Mouse (Mus musculus): ENCODE results near the gene Cc2d2b. TPM values are rescaled to one million over a fixed set of nuclear protein-coding genes. Genes with fewer than 3 reads are reported as not detected.

The Cc2d2b gene
- total RNA-seq, 1 experiment from 2014 or later = 0.27 TPM

DNA sequence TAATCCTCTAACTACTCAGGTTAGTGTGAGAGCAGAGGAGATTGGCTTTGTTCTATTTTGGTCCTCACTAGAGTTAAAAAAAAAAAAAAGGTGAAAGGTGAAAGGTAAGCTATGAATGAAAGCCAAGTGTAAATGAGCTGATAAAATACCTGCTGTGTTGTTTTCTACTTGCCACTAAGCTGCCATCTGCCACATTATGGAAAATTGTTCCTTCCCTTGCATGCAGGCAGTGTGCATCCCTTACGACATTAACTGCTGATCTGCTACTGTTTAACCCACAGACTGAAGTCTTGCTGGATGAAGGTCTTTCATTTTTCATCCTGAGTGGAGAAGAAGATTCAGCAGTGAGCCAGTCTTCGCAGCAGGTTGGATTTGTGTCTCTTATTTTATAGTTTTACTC lies 11.5 kb downstream of the Cc2d2b start:
- no peak for DNase-seq

DNA sequence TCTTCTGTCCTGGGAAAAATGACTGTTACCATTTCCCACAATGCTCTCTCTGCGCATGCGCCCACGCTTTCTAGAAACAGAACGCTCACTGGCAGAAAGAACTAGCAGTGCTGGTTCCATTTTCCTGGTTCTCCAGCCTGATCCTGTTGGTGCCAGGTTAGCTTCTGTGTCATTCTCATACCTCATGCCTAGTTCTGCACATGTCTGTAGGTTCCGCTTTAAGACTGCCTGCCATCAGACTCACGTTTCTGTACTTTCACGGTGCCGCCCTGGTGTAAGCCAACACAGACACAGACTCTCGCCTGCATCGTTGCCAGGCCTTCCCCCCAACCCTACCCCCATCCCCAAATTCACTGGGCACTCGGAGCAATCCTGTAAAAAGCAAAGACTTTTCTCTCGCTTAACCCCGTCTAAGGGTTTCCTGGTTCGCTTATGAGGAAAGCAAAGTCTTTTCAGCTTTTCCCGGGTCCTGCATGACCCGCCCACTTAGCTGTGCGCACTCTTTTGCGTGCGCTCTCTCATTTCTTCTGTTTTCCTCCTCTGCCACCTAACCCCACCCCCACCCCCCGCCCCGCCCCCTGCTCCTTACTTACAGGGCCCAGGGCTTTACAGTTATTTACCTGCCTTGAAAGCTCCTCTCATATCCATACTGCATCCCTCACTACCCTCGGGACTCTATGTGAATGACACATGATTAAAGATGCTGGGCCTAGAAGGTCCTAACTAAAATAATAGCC lies 13.6 kb downstream of the Cc2d2b start:
- peak; percentile 25 for DNase-seq

DNA sequence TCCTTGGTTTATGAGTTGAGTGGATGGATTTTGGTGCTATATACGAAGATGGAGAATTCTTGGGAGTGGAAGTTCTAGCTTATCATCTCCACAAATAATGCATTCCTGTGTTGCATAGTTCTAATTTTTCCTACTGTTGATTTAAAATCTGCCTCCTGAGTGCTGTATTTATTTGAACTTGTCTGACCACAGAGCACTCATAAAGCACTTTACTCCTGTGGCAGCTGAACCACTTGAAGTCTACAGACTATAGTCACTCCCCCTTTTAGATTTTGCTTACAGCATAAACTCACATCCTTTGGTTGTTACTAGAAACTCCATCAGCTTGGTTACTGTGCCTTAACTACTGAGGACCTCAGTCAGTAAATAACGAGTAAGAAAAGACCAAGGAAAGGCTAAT lies 18.6 kb downstream of the Cc2d2b start:
- no peak for DNase-seq

DNA sequence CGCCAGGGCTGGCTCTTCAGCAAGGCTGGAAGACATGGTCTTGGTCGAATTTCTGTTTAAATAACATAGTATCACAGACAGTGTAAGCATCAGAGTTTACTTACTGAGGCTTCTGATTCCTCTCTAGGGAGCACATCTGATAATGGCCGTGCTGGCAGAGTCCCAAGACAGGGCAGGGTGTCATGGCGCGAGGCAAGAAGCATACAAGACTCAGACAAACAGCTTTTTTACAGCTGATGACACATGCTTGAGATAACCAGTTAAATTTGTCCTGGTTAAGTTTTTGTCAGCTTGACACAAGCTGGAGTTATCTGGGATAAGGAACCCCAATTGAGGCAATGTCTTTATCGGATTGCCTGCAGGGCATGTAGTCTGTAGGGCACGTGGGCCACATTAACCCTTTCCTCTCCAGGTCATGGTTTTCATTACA lies 20.8 kb downstream of the Cc2d2b start:
- DNase-seq = no peak

DNA sequence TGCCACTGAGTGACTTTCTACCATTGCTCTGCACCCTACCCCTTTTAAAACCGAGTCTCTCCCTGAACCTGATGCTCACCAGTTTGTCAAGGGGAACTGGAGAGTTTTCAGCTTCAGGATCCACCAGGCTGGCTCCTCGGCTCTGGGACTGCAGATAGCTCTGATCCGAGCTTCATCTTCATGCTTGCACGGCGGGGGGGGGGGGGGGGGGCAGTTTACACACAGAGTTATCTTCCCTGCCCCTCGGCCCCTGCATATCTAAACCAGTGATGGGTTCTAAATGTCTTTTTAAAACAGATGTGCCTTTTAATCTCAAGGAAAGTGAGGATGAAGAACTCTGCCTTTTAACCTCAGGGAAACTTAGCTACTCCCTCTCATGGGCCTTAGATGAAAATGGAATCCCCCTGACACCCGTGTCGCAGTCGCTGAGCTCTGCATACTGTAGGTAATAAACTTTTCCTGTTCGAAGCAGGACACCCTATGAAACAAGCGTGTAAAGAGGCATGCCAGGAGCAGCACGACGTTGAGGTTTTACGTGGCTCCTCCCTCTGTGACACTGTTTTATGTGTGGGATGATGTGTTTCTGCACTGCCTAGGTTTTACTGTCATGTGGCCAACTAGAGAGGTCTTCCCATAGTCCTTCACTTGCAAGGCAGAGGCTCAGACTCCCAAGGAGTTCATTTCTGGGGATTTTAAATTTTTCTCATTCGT lies 39.6 kb downstream of the Cc2d2b start:
- DNase-seq = no peak

DNA sequence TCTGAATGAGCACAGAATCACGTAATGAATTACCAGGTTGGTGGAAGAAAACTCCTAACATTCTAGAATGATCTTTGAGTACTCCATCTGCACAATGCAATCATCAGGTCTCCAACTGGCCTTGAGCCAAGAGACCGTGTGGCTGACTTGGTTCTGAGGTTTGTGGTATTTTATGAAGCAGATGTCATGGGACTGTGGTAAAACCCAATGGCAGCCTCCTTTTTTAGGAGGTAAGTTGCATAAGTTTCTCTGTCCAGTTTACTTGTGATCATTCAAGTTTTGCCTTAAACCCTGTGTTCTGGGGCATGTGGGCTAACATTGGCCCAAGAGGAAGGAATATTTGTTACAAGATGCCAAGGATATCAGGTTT lies 40.1 kb downstream of the Cc2d2b start:
- DNase-seq = no peak

DNA sequence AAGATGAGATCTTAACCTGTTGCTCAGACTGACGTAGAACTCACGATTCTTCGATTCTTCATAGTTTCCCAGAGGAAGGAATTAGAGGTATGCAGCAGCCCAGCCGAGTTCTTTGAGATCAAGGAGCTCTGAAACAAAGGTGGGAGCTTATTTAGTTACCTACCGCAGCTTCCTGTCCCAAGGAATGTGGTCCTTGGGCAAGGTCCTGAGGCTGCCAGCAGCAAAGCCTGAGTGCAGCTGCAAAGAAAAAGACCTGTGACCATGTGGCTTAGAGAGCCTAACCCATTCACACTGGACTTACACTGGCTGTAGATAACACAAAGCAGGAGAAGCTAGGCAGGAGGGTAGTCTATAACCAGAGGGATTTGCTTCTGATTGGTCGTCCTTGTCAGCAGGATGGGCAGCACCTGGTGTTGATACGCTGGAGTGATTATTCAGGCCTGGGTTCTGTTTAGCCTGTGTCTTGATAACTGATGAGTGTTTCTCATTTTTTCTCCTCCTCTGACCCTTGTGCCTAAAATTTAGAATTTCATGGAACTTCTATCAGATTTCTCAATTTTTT lies 56.7 kb downstream of the Cc2d2b start:
- no peak for DNase-seq

DNA sequence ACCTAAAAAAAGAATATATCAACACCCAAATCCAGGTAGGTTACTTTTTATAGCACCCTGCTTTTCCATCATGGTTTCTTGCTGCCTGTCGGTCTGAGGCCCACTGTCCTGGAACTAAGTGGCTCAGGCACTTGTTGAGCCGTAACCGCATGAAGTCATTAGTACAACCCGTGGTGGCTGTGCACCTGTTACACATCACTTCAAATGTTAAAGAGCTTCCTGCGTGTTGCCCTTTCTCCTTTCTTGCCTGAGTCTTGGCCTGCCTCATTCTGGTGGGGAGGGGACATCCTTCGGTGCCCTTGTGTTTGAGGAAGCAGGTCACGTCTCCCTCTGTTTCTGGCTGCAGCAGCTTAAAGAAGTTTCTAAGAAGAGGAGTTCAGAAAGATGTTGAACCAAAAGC lies 61.3 kb downstream of the Cc2d2b start:
- DNase-seq = no peak

DNA sequence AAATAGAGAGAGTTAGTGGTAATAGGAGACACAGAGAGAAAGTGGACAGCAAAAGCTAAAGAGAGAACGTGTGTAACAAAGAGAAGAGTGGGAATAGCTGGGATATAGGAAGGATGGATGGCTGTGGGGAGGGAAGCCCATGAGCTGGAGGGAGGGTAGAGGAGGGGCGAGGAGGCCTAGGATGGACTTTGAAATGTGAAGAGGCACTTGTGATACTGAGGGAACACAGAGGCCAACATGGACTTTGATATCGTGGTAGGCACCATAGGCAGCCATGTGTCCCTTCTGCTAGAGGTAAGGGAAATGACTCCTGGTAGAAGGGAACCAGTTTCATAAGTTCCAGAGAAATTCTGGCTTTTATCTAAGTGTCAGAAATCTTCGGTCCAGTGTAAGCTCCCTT lies 63.3 kb downstream of the Cc2d2b start:
- DNase-seq = no peak

DNA sequence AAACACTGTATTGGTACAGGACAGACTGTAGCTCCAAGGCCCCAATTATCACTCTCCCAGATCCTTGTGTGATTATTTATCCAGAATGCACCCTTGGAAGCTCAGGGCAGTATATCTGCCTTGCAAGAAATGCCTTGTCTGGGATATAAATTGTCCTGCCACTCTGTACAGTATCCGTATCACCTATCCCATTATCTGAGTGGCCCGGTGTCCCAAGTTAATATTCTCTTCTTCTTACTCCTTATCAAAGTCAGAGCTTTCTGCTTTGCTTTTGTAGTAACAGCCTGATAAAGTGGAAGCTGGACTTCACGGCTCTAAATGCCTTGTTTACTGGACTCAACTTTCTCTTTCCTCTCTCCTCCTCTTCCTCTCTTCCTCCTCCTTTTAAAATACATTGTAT lies 64.2 kb downstream of the Cc2d2b start:
- no peak for DNase-seq

DNA sequence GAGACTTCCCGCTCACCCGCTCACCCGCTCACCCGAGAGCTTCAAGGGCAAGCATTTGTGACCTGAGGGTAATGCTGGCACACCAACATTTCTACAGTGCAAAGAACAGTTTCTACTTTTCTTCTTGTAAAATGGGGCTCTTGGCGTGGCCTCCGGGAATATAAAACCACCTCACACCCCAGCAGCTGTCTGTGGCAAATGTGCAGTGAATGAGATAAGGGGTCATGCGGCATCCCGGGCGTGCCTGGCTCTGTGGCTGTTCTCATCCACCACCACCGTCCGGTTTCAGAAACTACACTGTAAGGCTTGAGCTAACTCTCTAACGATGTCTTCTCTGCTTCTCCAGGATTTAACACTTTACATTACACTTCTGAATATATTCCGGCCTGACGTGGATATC lies 64.8 kb downstream of the Cc2d2b start:
- DNase-seq = no peak

DNA sequence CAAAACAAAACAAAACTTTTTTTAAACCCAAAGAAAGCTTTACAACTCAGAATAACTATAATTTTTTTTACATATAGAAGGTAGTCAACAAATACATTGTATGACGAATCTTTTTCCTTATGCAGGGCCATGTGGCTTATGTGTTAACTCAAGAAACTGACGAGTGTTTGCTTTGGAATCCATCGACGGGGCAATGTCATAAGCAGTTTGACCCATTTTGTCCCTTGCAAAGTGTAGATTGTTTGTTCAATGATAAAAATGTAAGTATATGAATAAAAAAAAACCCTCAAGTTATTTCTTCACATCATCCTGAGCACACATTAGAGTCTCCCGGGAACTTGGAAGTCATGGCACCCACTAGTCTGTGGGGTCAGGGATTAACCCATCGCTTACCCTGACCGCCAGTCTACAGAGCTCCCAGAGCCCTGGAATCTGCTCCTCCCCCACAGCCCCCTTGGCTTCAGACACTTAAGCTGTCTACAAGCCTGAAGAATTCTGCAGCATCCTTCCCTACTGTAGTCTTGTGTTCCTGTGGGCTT lies 67.2 kb downstream of the Cc2d2b start:
- DNase-seq = no peak

DNA sequence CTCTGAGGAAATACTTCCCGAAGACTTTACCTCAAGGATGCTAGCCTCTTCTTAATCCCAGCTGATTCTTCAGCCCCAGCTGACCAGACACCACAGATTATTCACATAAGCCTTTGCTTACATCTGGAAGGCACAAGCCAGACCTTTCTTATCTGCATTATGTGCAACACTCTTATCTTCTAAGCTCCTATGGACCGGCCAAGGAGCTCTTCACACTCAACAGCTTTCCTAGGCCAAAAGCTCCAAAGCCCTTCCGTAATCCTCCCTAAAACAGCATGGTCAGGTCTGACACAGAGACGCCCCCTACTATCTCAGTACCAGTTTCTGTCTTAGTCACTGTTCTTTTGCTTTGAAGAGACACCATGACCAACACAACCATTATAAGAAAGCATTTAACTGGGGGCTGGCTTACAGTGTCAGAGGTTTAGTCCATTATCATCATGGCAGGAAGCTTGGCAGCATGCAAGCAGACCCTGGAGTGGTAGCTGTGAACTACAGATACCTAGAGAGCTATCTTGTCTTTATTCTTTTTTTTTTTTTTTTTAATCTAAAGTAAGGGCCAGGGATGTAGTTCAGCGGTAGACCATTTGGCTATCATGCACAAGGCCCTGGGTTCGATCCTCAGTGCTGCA lies 69.5 kb downstream of the Cc2d2b start:
- DNase-seq = no peak

DNA sequence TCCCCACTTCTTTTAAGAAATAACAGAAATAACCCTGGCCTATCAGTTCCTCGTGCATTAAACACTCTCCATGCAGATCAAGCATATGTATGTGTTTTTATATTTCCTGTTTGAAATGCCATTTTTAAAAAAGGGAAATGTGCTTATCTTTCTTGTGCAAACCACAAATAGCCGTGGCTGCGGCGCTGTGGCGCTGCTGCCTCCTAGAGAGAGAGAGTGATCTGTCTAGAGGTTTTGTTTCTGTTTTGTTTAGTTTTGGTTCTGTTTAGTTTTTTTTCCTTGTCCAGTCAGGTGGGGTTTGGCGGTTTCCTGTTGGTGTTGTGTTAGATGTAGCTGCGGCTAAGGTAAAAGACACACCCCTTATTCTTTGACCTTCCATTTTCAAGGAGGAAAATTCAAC lies 70.2 kb downstream of the Cc2d2b start:
- no peak for DNase-seq

DNA sequence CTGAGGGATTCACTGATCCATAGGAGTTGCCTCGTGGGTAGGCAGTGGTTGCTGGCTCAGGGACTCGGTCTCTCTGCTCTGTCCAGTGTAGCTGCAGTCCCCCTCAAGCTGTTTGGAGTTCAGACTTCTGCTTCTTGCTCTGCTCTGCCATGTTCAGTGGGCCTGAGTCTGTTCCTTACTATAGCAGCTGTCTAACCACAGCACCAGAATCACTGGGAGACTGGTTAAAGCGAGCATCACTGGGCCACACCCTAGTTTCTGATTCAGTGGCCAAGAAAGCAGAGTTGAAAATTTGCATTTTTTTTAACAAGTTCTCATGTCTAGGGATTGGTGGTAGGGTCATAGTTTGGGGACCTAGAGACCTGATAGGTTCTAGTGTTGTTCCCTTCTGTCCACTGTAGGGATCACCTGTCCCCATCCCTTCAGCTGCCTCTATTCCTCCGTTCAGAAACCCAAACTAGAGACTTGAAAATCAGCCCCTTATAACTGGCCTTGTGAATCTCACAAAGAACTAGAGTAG lies 72.8 kb downstream of the Cc2d2b start:
- DNase-seq = no peak

DNA sequence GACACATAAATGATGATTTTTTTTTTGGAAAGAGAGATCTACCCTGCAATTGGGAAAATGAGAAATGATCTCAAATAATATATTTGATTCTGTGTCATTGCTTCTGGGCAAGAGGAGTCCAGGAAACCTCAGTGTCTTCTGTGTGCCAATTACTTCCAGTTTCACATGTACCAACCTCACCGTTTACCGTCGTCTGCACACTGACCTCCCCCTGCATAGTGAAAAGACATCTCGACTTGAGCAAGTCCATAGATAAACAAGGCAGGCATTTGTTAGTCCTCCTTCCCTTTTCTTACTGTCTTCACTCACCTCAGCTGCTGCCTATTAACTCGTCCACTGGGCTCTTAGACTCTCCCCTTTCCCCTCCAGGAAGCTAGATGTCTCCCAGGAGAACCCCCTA lies 77.1 kb downstream of the Cc2d2b start:
- no peak for DNase-seq

DNA sequence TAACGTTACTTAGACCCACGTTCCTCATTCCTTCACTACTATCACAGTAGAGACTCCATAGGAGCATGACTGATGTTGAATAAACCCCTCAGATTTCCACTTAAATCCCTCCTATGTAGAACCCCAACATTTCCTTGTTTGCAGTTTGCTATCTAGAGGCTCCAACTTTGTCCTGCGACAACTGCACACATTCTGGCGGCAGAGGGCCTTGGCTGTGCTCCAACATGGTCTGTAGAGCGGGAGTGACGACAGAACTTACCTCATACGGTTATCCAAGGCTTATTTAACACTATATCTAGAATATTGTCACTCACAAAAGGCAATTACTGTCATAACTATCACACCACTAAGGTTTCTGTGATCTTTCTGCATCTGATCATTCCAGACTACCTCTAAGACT lies 78.2 kb downstream of the Cc2d2b start:
- DNase-seq = no peak

DNA sequence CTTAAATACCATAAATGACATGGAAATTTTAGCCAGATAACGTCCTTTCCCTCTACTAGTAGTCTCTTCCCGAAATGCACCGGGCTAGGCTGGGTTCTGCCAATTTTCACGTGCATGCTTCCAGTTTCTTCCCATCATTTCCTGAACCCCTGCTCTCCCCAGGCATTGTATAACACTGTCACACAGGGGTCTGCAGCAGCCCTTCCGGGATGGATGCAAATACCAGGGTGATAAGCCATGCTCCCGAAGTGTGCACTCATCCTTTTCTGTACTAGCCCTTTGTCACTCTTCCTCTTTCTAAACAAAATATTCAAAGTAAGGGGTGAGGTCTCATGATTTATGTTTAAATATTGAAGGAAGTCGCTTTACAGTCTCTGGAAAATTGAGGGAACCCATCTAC lies 81.6 kb downstream of the Cc2d2b start:
- no peak for DNase-seq

DNA sequence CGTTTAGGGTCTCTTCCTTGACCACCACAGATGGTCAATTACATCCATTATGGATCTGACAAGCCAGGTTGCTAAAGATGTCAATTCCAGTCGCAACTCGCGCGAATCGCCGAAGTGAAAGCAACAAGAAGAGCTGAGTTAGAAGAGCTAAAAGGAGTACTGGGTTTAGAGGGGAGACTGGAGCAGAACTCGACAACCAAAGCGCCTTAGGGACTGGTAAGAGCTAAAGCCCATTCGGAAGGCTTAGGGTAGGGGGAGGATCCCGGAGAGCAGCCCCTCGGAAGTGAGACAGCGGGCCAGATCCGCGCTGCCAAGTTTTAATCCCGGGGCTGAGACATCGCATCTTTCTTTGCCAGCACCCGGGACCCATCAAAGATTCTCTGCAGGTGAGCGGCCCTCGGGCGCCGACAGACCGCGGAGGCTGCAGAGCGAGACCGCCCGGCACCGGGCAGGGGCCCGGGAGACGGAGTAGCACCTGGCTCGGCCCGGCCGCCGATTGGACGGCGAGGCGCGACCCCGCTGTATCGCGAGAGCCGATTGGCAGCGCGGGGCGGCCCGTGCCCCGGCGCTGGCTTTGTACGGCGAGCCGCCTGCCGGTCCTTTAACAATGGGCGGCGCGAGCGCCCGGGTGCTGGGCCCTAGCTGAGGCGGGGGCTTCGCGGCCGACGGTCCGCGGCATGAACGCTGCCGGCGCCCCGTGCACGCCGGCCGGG lies 82.3 kb downstream of the Cc2d2b start, which contains the start of gene Ccnj:
Gene Ccnj, plus strand, starts transcription at position 577 of the 713 bp plus-strand sequence.
- peak; percentile 97 for DNase-seq

DNA sequence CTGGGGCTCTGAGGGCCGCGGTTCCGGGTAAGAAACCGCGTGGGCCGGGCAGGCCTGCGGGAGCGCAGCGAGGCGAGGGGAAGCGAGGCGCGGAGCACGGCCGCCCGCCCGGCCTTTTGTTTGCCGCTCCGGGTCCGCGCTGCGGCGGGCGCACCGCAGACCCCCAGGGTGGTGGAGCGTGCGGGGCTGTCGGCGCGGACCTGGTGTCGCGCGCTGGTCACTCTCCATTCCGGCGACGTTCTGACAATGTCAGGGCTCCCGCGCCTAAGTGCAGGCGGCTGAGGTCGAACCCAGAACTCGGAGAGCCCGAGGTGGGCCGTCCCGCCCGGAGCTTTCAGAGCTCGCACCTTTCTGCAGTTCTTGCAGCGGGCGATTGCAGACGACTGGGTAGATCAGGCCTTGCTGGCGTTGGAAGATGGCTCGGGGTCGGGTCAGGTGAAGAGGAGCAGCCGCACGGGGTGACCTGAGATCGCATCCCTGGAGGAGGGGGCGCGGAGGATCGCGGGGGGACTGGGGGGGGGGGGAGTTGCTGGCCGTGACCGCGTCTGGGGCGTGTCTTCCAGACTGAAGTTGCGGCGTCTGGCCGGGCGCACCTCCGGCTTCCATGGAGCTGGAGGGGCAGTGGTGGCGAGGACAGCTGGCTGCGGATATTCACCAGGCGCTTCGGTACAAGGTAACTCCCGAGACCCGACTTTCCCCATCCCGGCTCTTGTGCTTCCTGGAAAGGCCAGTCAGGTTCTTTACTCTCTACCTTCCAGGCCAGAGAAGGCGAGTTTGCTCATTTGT lies 83.1 kb downstream of the Cc2d2b start:
- peak; percentile 41 for DNase-seq

DNA sequence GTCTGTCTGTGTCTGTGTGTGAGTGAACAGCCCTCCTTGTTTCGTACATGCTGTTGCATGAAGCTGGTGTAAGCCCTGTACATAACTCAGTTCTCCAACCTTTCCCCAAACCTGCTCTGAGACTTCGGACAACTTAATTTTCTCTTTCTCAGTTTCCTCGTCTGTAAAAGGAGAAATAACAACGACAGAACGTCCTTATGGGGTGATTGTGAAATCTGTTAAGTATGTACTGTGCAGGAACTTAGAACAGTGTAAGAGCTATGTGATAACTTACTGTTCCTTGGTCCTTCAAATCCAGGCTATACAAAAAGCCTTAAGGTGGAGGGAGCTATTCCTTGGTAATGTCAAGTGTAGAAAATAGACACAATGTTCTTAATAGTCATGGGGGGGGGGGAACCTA lies 83.8 kb downstream of the Cc2d2b start:
- no peak for DNase-seq

Measured in adrenal gland, postnatal 25 days (tissue).